Mouse (Mus musculus): Measurements from ENCODE around the gene Raet1d. TPM values are rescaled to one million over a fixed set of nuclear protein-coding genes. Genes with fewer than 3 reads are reported as not detected.
A peak's percentile ranks its signal among the peaks of the same experiment; 100 is the strongest.
"Not testable (repeated sequence)": the region's sequence is repeated elsewhere in the genome, so short reads cannot be mapped to it uniquely, and the experiment has no call there.

Raet1d gene
- polyA plus RNA-seq, 1 experiment from 2014 or later: 7.3 TPM

- H3K27me3 ChIP-seq: not testable (repeated sequence)
- WGBS: 95% methylated on average over 2 of the region's 5 CpGs
Measured at GRCm38 (mm10) chr10:22391616-22392015, 31.3 kb downstream of the Raet1d start.

GRCm38 (mm10) chr10:22393028-22393824 is 32.9 kb downstream of the Raet1d start:
- peak; percentile 94 for ATAC-seq
- not testable (repeated sequence) for H3K36me3 ChIP-seq (ENCODE audit: poor library complexity, severe bottlenecking); H3K27ac ChIP-seq; H3K27me3 ChIP-seq; H3K9ac ChIP-seq; H3K9me3 ChIP-seq (replicated peaks); H3K4me2 ChIP-seq; H3K4me1 ChIP-seq; H3K4me3 ChIP-seq
- WGBS: no CpG with 5 or more reads among the region's 2 CpGs

More at GRCm38 (mm10) chr10:22391616-22392015, 31.3 kb downstream of the Raet1d start:
- H3K4me2 ChIP-seq; H3K4me3 ChIP-seq; H3K4me1 ChIP-seq; H3K27ac ChIP-seq; H3K36me3 ChIP-seq (ENCODE audit: poor library complexity, severe bottlenecking); H3K9me3 ChIP-seq (replicated peaks); H3K9ac ChIP-seq; ATAC-seq: not testable (repeated sequence)

- H3K36me3 ChIP-seq (ENCODE audit: poor library complexity, severe bottlenecking); H3K27me3 ChIP-seq; H3K27ac ChIP-seq; ATAC-seq; H3K4me2 ChIP-seq; H3K4me1 ChIP-seq; H3K9ac ChIP-seq; H3K4me3 ChIP-seq; H3K9me3 ChIP-seq (replicated peaks): not testable (repeated sequence)
- WGBS: 25% methylated on average over 1 of the region's 1 CpGs
Measured at GRCm38 (mm10) chr10:22396680-22397079, 36.3 kb downstream of the Raet1d start.

DNA sequence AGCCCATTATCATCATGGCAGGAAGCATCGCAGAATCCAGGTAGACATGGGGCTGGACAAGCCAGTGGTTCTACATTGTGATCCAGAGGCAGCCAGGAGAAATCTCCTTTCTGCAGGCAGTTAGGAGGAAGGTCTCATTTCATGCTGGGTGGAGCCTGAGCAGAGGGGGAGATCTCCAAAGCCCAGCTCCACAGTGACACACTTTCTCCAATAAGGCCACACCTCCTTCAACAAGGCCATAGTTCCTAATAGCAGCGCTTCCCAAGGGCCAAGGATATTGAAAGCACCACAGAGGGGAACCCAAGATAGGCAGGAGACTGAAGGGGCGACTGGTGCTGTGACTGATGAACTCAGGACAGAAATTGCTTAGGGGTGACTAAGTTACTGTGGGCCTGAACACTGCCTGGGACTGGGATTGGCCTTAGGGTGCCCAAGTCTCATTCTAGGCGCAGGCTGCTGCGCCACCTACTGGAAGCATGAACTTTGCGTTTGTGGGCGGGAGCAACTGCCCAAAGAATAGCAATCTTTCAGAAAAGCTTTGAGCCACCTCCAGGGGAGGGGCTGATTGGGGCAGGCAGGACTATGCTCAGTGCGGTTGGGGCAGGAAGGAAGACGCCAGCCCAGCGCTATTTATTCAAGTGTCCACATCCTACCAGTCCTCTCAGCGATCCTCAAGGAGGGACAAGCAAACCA is 42.0 kb downstream of the Raet1d start:
- 2% methylated on average over 9 of the region's 11 CpGs for WGBS
- not testable (repeated sequence) for H3K4me1 ChIP-seq; H3K4me2 ChIP-seq; H3K27me3 ChIP-seq; H3K9me3 ChIP-seq (replicated peaks); H3K36me3 ChIP-seq (ENCODE audit: poor library complexity, severe bottlenecking); H3K9ac ChIP-seq; H3K27ac ChIP-seq; H3K4me3 ChIP-seq
- peak; percentile 79 for ATAC-seq

GRCm38 (mm10) chr10:22413702-22414494 is 53.5 kb downstream of the Raet1d start:
- not testable (repeated sequence) for H3K9me3 ChIP-seq (replicated peaks); H3K4me3 ChIP-seq; H3K4me2 ChIP-seq; H3K9ac ChIP-seq; H3K36me3 ChIP-seq (ENCODE audit: poor library complexity, severe bottlenecking); H3K27me3 ChIP-seq; H3K27ac ChIP-seq; H3K4me1 ChIP-seq
- WGBS: 0% methylated on average over 1 of the region's 8 CpGs
- peak; percentile 75; the same call in 1 of the 2 replicates for ATAC-seq

Other genes with a start within 250 kb of the Raet1d start
- gene E030030I06Rik, start 211.3 kb upstream of the Raet1d start, polyA plus RNA-seq (2015; fragmentation: Nextera tagmentation; extraction: Ambion mirVana): 8.9 and 10.3 TPM in 2 replicates
- gene Raet1e, start 202.0 kb upstream of the Raet1d start, polyA plus RNA-seq (2015; fragmentation: Nextera tagmentation; extraction: Ambion mirVana): 2.5 and 2.8 TPM in 2 replicates
- gene H60b, start 202.0 kb upstream of the Raet1d start, polyA plus RNA-seq (2015; fragmentation: Nextera tagmentation; extraction: Ambion mirVana): 0.61 and 0.81 TPM in 2 replicates

All from forebrain, embryonic 13.5 days (tissue).